Mouse (Mus musculus) hindbrain, embryonic 14.5 days (tissue): ENCODE results near the gene Arhgap40. TPM values are rescaled to one million over a fixed set of nuclear protein-coding genes. Genes with fewer than 3 reads are reported as not detected.
A peak's percentile ranks its signal among the peaks of the same experiment; 100 is the strongest.

Experiments used
- ATAC-seq: fragments of 200-750 bp; cut with Nextera tagmentation; 2 replicates; pipeline ENCODE4 v1.8.0; 2017; ENCODE audit warnings: moderate number of reproducible peaks, mild to moderate bottlenecking, moderate TSS enrichment, moderate library complexity; ENCODE audit not compliant: low FRiP score
- DNase-seq: peaks from one replicate; pipeline ENCODE4 v3.0.0-alpha.2; 2015; ENCODE audit warnings: low spot score
- H3K27ac ChIP-seq: fragments of 300-500 bp; sonication (generic); 2 replicates; pipeline ENCODE4 v1.5.1; 2014; ENCODE audit warnings: mild to moderate bottlenecking, moderate library complexity
- H3K27me3 ChIP-seq: fragments of 300-500 bp; sonication (generic); 2 replicates; pipeline ENCODE4 v1.6.1; 2014; ENCODE audit warnings: mild to moderate bottlenecking, low read length, mixed read lengths; ENCODE audit not compliant: control insufficient read depth, insufficient read depth
- H3K36me3 ChIP-seq: fragments of 300-500 bp; sonication (generic); replicated peaks from 2 replicates; pipeline ENCODE4 v1.6.1; 2014; ENCODE audit not compliant: control insufficient read depth, insufficient read depth
- H3K4me1 ChIP-seq: fragments of 300-500 bp; sonication (generic); replicated peaks from 2 replicates; pipeline ENCODE4 v1.6.1; 2014; ENCODE audit warnings: antibody characterized with exemption, low read length, mixed read lengths; ENCODE audit not compliant: control insufficient read depth, insufficient read depth
- H3K4me2 ChIP-seq: fragments of 300-500 bp; sonication (generic); replicated peaks from 2 replicates; pipeline ENCODE4 v1.6.1; 2014; ENCODE audit warnings: mild to moderate bottlenecking, moderate library complexity
- H3K4me3 ChIP-seq: fragments of 300-500 bp; sonication (generic); replicated peaks from 2 replicates; pipeline ENCODE4 v1.5.1; 2014; ENCODE audit warnings: mild to moderate bottlenecking, low read length
- H3K9ac ChIP-seq: fragments of 300-500 bp; sonication (generic); 2 replicates; pipeline ENCODE4 v1.6.1; 2014
- H3K9me3 ChIP-seq: fragments of 300-500 bp; sonication (generic); 2 replicates; pipeline ENCODE4 v1.6.1; 2016; ENCODE audit warnings: low read length; ENCODE audit not compliant: control insufficient read depth
- WGBS: fragments of 180-500 bp; shearing (Covaris S2); extraction: QIAGEN DNeasy Blood & Tissue Kit; methylation state at CpG from one replicate; pipeline ENCODE4 v1.1.7; 2014; 5-methylcytosine and 5-hydroxymethylcytosine counted together
- polyA plus RNA-seq: library from polyadenylated mRNA; unstranded; fragments of >200 nt; fragmentation: Nextera tagmentation; extraction: Ambion mirVana; gene quantifications from 2 replicates; pipeline ENCODE4 v1.2.1, GENCODE M21; 2014

Arhgap40 gene
- polyA plus RNA-seq, 1 experiment from 2014 or later: 1.5 TPM

GRCm38 (mm10) chr2:158590495-158590894 lies 77.9 kb downstream of the Arhgap40 start:
- H3K36me3 ChIP-seq: no peaks in the 10 kb centered on the region
- DNase-seq (no peak), ATAC-seq (no peak)
- no peak overlapping the region for H3K9ac ChIP-seq
- WGBS: 56% methylated on average over 3 of the region's 3 CpGs
- no peak overlapping the region for H3K4me2 ChIP-seq
- H3K4me3 ChIP-seq: no peak overlapping the region
- H3K9me3 ChIP-seq: no peaks in the 10 kb centered on the region
- H3K27ac ChIP-seq: no peak overlapping the region
- H3K4me1 ChIP-seq: peaks cover 26% of the 10 kb centered on the region
- H3K27me3 ChIP-seq: no peaks in the 10 kb centered on the region

GRCm38 (mm10) chr2:158591286-158591685 lies 78.7 kb downstream of the Arhgap40 start:
- ATAC-seq (no peak), DNase-seq (no peak)
- Histone ChIP-seq H3K36me3 (no peaks in the 10 kb centered on the region), H3K27me3 (no peaks in the 10 kb centered on the region), H3K4me1 (peaks cover 29% of the 10 kb centered on the region), H3K9me3 (no peaks in the 10 kb centered on the region), H3K9ac (no peak overlapping the region), H3K4me2 (no peak overlapping the region), H3K4me3 (no peak overlapping the region), H3K27ac (0 out of 2 replicates have a peak overlapping the region, but pooled peaks have one; percentile 32)
- WGBS: 38% methylated on average over 5 of the region's 5 CpGs

- H3K36me3 ChIP-seq: no peaks in the 10 kb centered on the region
- no peaks in the 10 kb centered on the region for H3K9me3 ChIP-seq
- DNase-seq (no peak), ATAC-seq (no peak)
- peaks cover 29% of the 10 kb centered on the region for H3K4me1 ChIP-seq
- H3K4me3 ChIP-seq: no peak overlapping the region
- H3K9ac ChIP-seq: no peak overlapping the region
- 79% methylated on average over 4 of the region's 4 CpGs for WGBS
- H3K27me3 ChIP-seq: no peaks in the 10 kb centered on the region
- H3K27ac ChIP-seq: no peak overlapping the region
- H3K4me2 ChIP-seq: no peak overlapping the region
These were observed 80.8 kb downstream of the Arhgap40 start for GRCm38 (mm10) chr2:158593371-158593770.

GRCm38 (mm10) chr2:158595103-158595502 lies 82.5 kb downstream of the Arhgap40 start:
- WGBS: under 1% methylated on average over 12 of the region's 12 CpGs
- H3K4me1 ChIP-seq: peaks cover 16% of the 10 kb centered on the region
- H3K9me3 ChIP-seq: no peaks in the 10 kb centered on the region
- no peaks in the 10 kb centered on the region for H3K27me3 ChIP-seq
- H3K9ac ChIP-seq: peak overlapping the region; percentile 35; the same call in 1 of the 2 replicates
- H3K4me2 ChIP-seq: peak overlapping the region; percentile 37
- no peak overlapping the region for H3K4me3 ChIP-seq
- DNase-seq (peak; percentile 74), ATAC-seq (peak; percentile 82)
- H3K27ac ChIP-seq: peak overlapping the region; percentile 81
- H3K36me3 ChIP-seq: no peaks in the 10 kb centered on the region

- Histone ChIP-seq H3K9me3 (no peaks in the 10 kb centered on the region), H3K4me2 (peak overlapping the region; percentile 37), H3K27me3 (no peaks in the 10 kb centered on the region), H3K9ac (peak overlapping the region; percentile 35; the same call in 1 of the 2 replicates), H3K36me3 (no peaks in the 10 kb centered on the region), H3K4me1 (peaks cover 16% of the 10 kb centered on the region), H3K4me3 (no peak overlapping the region), H3K27ac (peak overlapping the region; percentile 81)
- DNase-seq: no peak
- ATAC-seq: 0 out of 2 replicates have a peak, but pooled peaks have one; percentile 21
- WGBS: 10% methylated on average over 7 of the region's 7 CpGs
These were observed 83.0 kb downstream of the Arhgap40 start for GRCm38 (mm10) chr2:158595577-158595976.

GRCm38 (mm10) chr2:158596803-158597202 lies 84.2 kb downstream of the Arhgap40 start:
- Histone ChIP-seq H3K27ac (peak overlapping the region; percentile 81; the same call in 1 of the 2 replicates), H3K9ac (no peak overlapping the region), H3K4me3 (no peak overlapping the region), H3K4me1 (peaks cover 19% of the 10 kb centered on the region), H3K36me3 (no peaks in the 10 kb centered on the region; the same call in 1 of the 2 replicates), H3K27me3 (no peaks in the 10 kb centered on the region), H3K4me2 (no peak overlapping the region), H3K9me3 (no peaks in the 10 kb centered on the region)
- DNase-seq: no peak
- 74% methylated on average over 1 of the region's 1 CpGs for WGBS
- no peak for ATAC-seq

Other genes starting within 250 kb of the Arhgap40 start
- 5.0 TPM in 2 replicates for gene Lbp, start 206.3 kb upstream of the Arhgap40 start, polyA plus RNA-seq
- 412 and 543 TPM in 2 replicates for gene Snhg11, start 137.2 kb upstream of the Arhgap40 start, polyA plus RNA-seq
- gene Ralgapb, start 102.9 kb upstream of the Arhgap40 start, polyA plus RNA-seq: 29.7 and 34.7 TPM in 2 replicates
- not detected in 2 replicates for gene Adig, start 10.2 kb upstream of the Arhgap40 start, polyA plus RNA-seq
- gene Slc32a1, start 98.0 kb downstream of the Arhgap40 start, polyA plus RNA-seq: 8.7 and 11.5 TPM in 2 replicates
- 14.6 TPM in 2 replicates for gene Actr5, start 112.1 kb downstream of the Arhgap40 start, polyA plus RNA-seq
- 20.0 and 20.8 TPM in 2 replicates for gene Ppp1r16b, start 152.6 kb downstream of the Arhgap40 start, polyA plus RNA-seq